Mouse (Mus musculus) neural tube, embryonic 14.5 days (tissue): ENCODE results near the gene Naa40. TPM values are rescaled to one million over a fixed set of nuclear protein-coding genes. Genes with fewer than 3 reads are reported as not detected.

Experiments
- ATAC-seq: fragments of 200-750 bp; cut with Nextera tagmentation; 2 replicates; pipeline ENCODE4 v1.8.0; 2017; ENCODE audit warnings: low read depth, mild to moderate bottlenecking, moderate TSS enrichment, moderate library complexity
- H3K27ac ChIP-seq: fragments of 300-500 bp; sonication (generic); 2 replicates; pipeline ENCODE4 v1.5.1; 2014; ENCODE audit warnings: low read depth, mild to moderate bottlenecking, control low read depth, low read length, moderate library complexity, mixed read lengths
- H3K27me3 ChIP-seq: fragments of 300-500 bp; sonication (generic); 2 replicates; pipeline ENCODE4 v1.6.1; 2014; ENCODE audit warnings: low read length; ENCODE audit not compliant: control insufficient read depth, insufficient read depth
- H3K36me3 ChIP-seq: fragments of 300-500 bp; sonication (generic); 2 replicates; pipeline ENCODE4 v1.6.1; 2014; ENCODE audit warnings: low read length, mixed read lengths; ENCODE audit not compliant: control insufficient read depth, insufficient read depth
- H3K4me1 ChIP-seq: fragments of 300-500 bp; sonication (generic); 2 replicates; pipeline ENCODE4 v1.6.1; 2014; ENCODE audit warnings: low read length; ENCODE audit not compliant: control insufficient read depth, insufficient read depth
- H3K4me2 ChIP-seq: fragments of 300-500 bp; sonication (generic); 2 replicates; pipeline ENCODE4 v1.6.1; 2014; ENCODE audit warnings: mild to moderate bottlenecking, low read depth, low read length, control low read depth
- H3K4me3 ChIP-seq: fragments of 300-500 bp; sonication (generic); 2 replicates; pipeline ENCODE4 v1.5.1; 2014; ENCODE audit warnings: low read depth, low read length, control low read depth, mixed read lengths
- H3K9ac ChIP-seq: fragments of 300-500 bp; sonication (generic); replicated peaks from 2 replicates; pipeline ENCODE4 v1.6.1; 2014; ENCODE audit warnings: low read depth, mild to moderate bottlenecking, control low read depth, low read length, mixed read lengths
- H3K9me3 ChIP-seq: fragments of 300-500 bp; sonication (generic); 2 replicates; pipeline ENCODE4 v1.6.1; 2016; ENCODE audit warnings: low read length; ENCODE audit not compliant: control insufficient read depth
- WGBS: fragments of 180-500 bp; shearing (Covaris S2); extraction: QIAGEN DNeasy Blood & Tissue Kit; methylation state at CpG from one replicate; pipeline ENCODE4 v1.1.7; 2014; 5-methylcytosine and 5-hydroxymethylcytosine counted together
- polyA plus RNA-seq: library from polyadenylated mRNA; unstranded; fragments of >200 nt; fragmentation: Nextera tagmentation; extraction: Ambion mirVana; gene quantifications from 2 replicates; pipeline ENCODE4 v1.2.1, GENCODE M21; 2014

Naa40 gene
- polyA plus RNA-seq, 1 experiment from 2014 or later, result 68.7 TPM

DNA sequence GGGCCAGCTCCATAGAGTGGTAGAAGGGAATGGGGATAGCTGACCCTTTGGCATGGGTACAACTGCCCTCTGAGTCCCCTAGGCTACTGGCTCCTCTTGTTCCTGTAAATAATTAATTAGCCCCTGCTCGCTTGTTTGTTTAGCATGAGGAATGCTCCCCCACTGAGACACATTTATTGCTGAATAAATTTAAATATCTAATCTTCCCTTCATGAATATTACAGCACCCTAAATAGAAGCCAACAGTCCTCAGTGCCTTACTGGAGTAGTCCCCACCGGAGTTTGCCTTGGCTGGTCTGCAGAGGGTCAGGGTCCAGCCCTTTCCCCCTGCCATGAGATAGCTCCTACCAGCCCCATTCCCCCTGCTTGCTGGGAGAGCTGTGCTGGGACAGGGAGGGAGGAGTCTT, 48.4 kb downstream of the Naa40 start:
- no peak overlapping the region for H3K9ac ChIP-seq
- H3K27ac ChIP-seq, result no peak overlapping the region
- H3K9me3 ChIP-seq, result no peaks in the 10 kb centered on the region
- 0 out of 2 replicates have a peak, but pooled peaks cover 3% of the 10 kb centered on the region for H3K27me3 ChIP-seq
- 24% methylated on average over 2 of the region's 2 CpGs for WGBS
- ATAC-seq, result no peak
- H3K4me1 ChIP-seq, result no peaks in the 10 kb centered on the region; the same call in 1 of the 2 replicates
- no peaks in the 10 kb centered on the region; the same call in 1 of the 2 replicates for H3K36me3 ChIP-seq
- H3K4me3 ChIP-seq, result no peak overlapping the region
- no peak overlapping the region for H3K4me2 ChIP-seq

DNA sequence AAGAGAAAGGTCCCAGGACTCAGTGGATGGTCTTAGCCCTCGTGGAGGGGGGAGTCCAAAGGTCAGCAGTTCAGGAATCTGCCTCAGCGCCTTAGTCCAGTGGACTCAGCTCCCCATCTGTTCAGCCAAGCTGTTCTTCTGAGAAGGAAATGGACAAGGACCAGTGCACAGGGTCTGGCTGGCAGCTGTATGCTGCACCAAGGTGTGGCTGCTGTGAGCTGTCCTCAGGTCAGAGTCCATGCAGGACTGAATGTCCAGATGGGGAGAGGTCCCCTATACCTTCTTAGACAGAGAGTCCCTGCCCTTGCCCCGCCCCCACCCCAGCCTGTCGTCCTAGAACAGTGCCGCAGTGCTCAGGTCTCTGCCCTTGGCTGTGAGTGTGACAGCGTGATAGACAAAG, 49.3 kb downstream of the Naa40 start:
- H3K27me3 ChIP-seq, result 0 out of 2 replicates have a peak, but pooled peaks cover 3% of the 10 kb centered on the region
- no peak overlapping the region for H3K4me3 ChIP-seq
- H3K27ac ChIP-seq, result no peak overlapping the region
- H3K9ac ChIP-seq, result no peak overlapping the region
- WGBS, result 52% methylated on average over 6 of the region's 6 CpGs
- no peak for ATAC-seq
- H3K36me3 ChIP-seq, result no peaks in the 10 kb centered on the region
- no peak overlapping the region for H3K4me2 ChIP-seq
- no peaks in the 10 kb centered on the region for H3K9me3 ChIP-seq
- H3K4me1 ChIP-seq, result no peaks in the 10 kb centered on the region; the same call in 1 of the 2 replicates

DNA sequence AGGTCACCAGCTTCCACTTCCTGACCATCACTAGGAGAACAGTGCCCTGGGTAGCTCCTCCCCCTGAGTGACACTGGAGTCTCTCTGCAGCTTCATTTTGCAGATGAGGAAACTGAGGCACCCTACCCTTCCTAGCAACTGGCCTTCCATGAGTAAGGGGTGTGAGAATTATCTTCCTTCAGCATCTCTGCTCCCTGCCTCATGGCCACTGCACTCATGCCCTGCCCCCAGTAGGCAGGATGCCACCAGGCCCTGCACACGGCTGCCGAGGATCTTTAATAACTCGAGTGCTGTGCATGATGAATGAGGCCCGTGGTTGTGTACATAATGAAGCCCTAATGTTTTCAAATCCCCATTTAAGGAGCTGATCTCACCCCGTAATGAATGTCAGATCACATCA, 50.0 kb downstream of the Naa40 start:
- Histone ChIP-seq H3K9ac (no peak overlapping the region), H3K4me3 (no peak overlapping the region), H3K4me2 (no peak overlapping the region), H3K27ac (no peak overlapping the region), H3K27me3 (0 out of 2 replicates have a peak, but pooled peaks cover 3% of the 10 kb centered on the region), H3K36me3 (no peaks in the 10 kb centered on the region), H3K4me1 (peaks cover 4% of the 10 kb centered on the region), H3K9me3 (no peaks in the 10 kb centered on the region)
- 33% methylated on average over 5 of the region's 5 CpGs for WGBS
- ATAC-seq, result no peak

DNA sequence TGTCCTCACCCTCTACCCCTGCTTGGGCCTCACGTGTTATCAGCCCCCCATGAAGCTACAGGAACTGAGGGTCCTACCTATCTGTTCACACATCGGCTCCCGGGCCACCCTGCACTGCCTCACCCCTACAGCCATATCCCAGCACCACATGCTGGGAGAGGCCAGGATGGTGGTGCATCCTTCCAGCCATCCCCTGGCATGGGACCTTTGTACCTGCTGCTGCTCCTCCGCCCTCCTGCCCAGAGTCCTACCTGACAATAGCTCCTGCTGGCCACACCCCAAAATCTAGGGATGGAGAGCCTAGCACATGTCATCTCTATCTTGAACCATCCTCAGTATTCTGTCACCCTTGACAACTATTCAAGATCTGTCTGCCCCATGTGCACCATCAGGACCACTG, 52.0 kb downstream of the Naa40 start:
- no peak overlapping the region for H3K27ac ChIP-seq
- 0 out of 2 replicates have a peak, but pooled peaks cover 3% of the 10 kb centered on the region for H3K27me3 ChIP-seq
- H3K36me3 ChIP-seq, result no peaks in the 10 kb centered on the region
- no peak overlapping the region for H3K4me3 ChIP-seq
- no peaks in the 10 kb centered on the region for H3K9me3 ChIP-seq
- WGBS, result 76% methylated on average over 4 of the region's 4 CpGs
- H3K4me1 ChIP-seq, result peaks cover 9% of the 10 kb centered on the region
- H3K9ac ChIP-seq, result no peak overlapping the region
- no peak for ATAC-seq
- H3K4me2 ChIP-seq, result no peak overlapping the region

DNA sequence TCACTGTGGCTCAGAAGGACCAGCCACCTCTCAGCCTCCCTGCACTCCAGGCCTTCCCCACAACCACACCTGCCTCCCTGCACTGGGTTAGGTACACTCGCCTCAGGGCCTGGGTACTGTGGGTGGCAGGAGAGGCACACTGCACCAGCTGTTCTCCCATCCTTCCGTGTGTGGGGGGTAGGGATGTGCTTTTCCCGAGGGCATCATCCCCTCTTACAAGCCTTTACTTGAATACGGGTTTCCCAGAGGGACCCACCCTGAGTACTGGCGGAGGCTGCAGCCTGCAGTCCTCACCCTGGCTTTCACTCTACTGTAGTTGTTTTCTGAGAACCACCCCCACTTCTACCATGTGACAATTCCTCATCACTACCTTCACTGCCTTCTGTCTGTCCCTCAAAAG, 53.8 kb downstream of the Naa40 start:
- H3K9ac ChIP-seq, result no peak overlapping the region
- ATAC-seq, result no peak
- WGBS, result 36% methylated on average over 5 of the region's 5 CpGs
- no peaks in the 10 kb centered on the region for H3K36me3 ChIP-seq
- H3K27ac ChIP-seq, result no peak overlapping the region
- peaks cover 20% of the 10 kb centered on the region for H3K4me1 ChIP-seq
- no peak overlapping the region for H3K4me2 ChIP-seq
- H3K9me3 ChIP-seq, result no peaks in the 10 kb centered on the region
- no peak overlapping the region for H3K4me3 ChIP-seq
- 0 out of 2 replicates have a peak, but pooled peaks cover 3% of the 10 kb centered on the region for H3K27me3 ChIP-seq

DNA sequence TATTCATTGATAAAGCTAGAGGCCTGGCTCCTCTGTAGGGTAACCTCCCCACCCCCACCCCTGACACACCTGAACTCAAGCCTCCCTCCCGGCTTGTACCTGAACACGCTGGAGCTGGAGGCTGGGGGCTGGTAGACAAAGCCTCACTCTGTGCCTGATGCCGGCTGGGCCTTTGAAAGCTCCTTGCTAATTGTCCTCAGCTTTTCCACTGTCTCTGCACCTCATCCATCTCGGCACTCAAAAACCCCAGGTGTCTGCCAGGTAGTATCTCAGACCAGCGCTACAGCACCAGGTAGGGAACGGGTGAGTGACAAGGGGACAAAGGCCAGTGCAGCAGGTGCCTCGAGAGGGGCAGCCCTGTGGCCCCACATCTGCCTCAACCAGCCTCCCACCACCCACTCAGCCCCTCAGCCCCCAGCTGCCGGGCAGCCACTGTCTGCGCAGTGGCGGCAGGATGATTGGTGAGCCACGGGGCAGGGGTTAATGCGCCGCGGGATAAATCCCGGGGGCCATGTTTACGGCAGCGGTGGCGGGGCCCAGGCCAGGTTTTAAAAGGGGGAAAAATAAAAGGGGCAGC, 55.2 kb downstream of the Naa40 start:
- Histone ChIP-seq H3K4me3 (no peak overlapping the region), H3K9ac (no peak overlapping the region), H3K27me3 (0 out of 2 replicates have a peak, but pooled peaks cover 3% of the 10 kb centered on the region), H3K4me2 (no peak overlapping the region), H3K9me3 (no peaks in the 10 kb centered on the region), H3K27ac (no peak overlapping the region), H3K36me3 (no peaks in the 10 kb centered on the region), H3K4me1 (peaks cover 27% of the 10 kb centered on the region)
- WGBS, result 2% methylated on average over 18 of the region's 18 CpGs
- no peak for ATAC-seq

DNA sequence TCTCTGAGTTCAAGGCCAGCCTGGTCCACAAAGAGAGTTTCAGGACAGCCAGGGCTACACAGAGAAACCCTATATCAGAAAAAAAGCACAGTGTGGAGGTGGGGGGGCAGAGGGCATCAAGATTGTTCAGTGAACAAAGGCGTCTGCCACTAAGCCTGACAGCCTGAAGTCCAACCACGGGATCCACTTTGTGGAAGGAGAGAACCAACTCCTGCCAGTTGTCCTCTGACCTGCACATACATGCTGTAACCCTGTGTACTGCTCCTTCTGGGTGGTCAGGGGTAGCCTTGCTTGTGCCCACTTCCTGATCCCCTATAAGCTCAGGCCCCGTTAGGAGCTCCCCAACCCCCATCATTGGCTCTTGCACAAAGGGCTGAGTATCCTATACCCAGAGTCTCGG, 55.9 kb downstream of the Naa40 start:
- Histone ChIP-seq H3K27ac (no peak overlapping the region), H3K4me2 (no peak overlapping the region), H3K4me1 (peaks cover 27% of the 10 kb centered on the region), H3K4me3 (no peak overlapping the region), H3K36me3 (no peaks in the 10 kb centered on the region), H3K9ac (no peak overlapping the region), H3K27me3 (0 out of 2 replicates have a peak, but pooled peaks cover 3% of the 10 kb centered on the region), H3K9me3 (no peaks in the 10 kb centered on the region)
- no peak for ATAC-seq
- WGBS, result 37% methylated on average over 4 of the region's 4 CpGs

DNA sequence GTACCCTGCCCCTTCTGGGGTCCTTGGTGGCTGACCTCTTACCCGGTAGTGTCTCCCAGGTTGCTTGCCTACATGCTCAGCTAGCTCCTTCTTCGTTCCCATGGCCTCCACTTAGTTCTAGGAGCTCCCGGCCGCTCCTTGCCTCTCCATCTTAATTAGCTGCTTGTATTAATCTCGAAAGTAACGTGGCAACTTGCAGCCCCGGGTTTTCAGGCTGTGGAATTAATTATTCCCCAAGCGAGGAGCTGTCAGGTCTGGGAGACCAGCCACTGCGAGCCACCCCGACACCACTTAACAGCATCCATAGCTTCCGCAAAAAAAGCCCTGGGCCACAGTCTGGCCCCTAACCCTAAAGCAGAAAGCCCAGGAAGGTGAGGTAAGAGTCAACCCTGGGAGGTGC, 57.6 kb downstream of the Naa40 start:
- peaks cover 31% of the 10 kb centered on the region for H3K4me1 ChIP-seq
- no peak overlapping the region for H3K4me3 ChIP-seq
- 41% methylated on average over 11 of the region's 11 CpGs for WGBS
- no peaks in the 10 kb centered on the region for H3K9me3 ChIP-seq
- peak overlapping the region; percentile 25; the same call in 1 of the 2 replicates for H3K9ac ChIP-seq
- H3K27ac ChIP-seq, result no peak overlapping the region
- H3K4me2 ChIP-seq, result no peak overlapping the region
- no peaks in the 10 kb centered on the region for H3K27me3 ChIP-seq
- no peaks in the 10 kb centered on the region for H3K36me3 ChIP-seq
- ATAC-seq, result no peak

DNA sequence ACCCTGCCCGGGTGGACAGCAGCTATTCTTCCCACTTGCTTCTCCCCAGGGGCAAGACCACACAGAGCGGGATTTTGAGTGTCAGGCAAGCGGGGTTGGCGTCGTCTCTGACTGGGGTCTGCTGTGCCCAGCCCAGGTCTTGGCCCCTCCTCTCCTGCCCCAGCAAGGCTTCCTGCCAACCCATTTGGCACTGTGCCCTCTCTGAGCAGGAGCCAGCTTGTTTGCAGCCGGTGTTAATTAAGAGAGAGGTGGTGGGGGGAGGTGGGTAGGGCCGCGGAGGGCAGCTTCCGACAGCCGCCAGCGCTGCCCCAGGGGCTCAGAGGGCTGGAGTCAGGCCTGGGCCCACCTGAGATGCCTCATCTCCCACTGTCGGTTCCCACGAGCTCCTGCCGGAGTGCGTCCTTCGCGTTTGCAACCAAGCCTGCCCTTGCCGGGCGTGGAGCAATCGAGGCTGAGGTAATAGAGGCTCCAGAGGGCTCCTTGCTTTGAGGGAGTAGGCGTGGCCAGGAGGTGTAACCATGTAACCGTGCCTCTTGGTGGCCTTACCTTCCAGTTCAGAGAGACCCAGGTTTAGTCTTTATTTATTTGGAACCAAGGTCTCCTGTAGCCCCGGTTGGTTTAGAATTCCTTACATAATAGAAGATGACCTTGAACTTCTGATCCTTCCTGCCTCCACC, 58.6 kb downstream of the Naa40 start:
- H3K27me3 ChIP-seq, result no peaks in the 10 kb centered on the region

More for the DNA sequence above, 58.6 kb downstream of the Naa40 start:
- Histone ChIP-seq H3K9ac (peak overlapping the region; percentile 21; the same call in 1 of the 2 replicates), H3K36me3 (no peaks in the 10 kb centered on the region), H3K4me3 (no peak overlapping the region), H3K4me2 (peak overlapping the region; percentile 23; the same call in 1 of the 2 replicates), H3K4me1 (peaks cover 31% of the 10 kb centered on the region), H3K9me3 (no peaks in the 10 kb centered on the region), H3K27ac (0 out of 2 replicates have a peak overlapping the region, but pooled peaks have one; percentile 22)
- ATAC-seq, result peak; percentile 70
- WGBS, result 6% methylated on average over 23 of the region's 23 CpGs
